Mouse (Mus musculus): Measurements from ENCODE around the gene Epb41l2. TPM values are rescaled to one million over a fixed set of nuclear protein-coding genes. Genes with fewer than 3 reads are reported as not detected.

Gene Epb41l2
- polyA plus RNA-seq, 1 experiment from 2014 or later: 25.6 TPM

DNA sequence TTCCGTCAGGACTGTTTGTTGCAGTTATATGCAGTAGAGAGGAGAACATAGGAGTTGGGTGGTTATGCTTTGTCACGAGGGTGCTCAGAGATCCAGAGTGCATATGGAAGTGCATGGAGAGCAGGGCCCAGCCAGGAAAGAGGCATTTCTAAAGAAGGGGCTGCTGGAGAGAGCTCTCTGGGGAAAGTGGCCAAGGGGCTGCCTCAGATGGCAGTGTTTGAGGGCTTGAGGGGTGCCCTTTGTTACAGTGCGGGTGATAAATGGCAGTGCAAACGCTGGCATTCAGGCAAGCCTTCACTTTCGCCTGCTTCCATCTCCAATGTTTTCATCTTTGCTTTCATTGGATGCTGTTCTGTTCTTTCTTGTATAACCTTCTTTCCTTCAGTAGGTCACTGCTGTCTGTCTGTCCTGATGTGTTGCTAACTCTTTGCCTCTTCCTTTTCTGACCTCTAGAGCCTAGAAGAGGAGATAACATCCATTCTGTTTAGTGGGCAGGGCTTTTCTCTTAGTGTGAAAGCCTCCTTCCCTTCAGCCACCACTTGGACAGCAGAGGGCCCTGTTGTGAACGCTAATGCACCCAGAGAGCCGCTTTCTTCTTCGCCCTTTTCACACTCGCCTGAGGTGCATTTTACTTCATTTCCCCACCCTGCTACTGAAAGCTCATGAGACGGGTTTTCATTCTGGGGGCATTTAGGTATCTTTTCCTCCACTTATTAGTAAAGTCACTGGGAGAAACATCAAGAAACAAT lies 139.9 kb downstream of the Epb41l2 start:
- Histone ChIP-seq H3K36me3 (no peaks in the 10 kb centered on the region), H3K9me3 (no peaks in the 10 kb centered on the region), H3K9ac (replicated peaks) (no peak overlapping the region), H3K27me3 (no peaks in the 10 kb centered on the region), H3K4me2 (replicated peaks) (no peak overlapping the region), H3K4me3 (replicated peaks) (no peak overlapping the region), H3K27ac (no peak overlapping the region), H3K4me1 (replicated peaks) (no peaks in the 10 kb centered on the region)
- ATAC-seq: no peak
- WGBS: 62% methylated on average over 10 of the region's 10 CpGs

DNA sequence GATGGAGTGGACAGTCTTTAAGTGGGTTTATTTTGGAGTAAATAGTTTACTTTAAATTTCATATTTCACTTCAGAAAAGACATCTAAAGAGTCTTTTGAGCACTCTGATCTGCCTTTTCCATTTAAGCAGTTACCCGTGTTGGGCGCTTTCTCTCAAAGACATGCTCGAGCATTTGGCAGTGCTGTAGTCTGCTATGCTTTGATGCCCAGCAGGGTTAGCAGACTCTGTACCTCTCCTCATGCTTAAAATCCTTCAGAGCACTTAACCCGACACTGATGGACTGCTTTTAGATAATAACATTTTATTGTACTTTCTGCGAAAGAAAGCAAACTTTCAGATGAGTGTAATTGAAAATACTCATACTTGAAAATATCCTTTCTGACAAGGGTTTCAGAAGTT lies 143.7 kb downstream of the Epb41l2 start:
- Histone ChIP-seq H3K27me3 (no peaks in the 10 kb centered on the region), H3K27ac (no peak overlapping the region), H3K4me3 (replicated peaks) (no peak overlapping the region), H3K9me3 (no peaks in the 10 kb centered on the region), H3K4me1 (replicated peaks) (no peaks in the 10 kb centered on the region), H3K4me2 (replicated peaks) (no peak overlapping the region), H3K9ac (replicated peaks) (no peak overlapping the region), H3K36me3 (no peaks in the 10 kb centered on the region)
- ATAC-seq: no peak
- 84% methylated on average over 5 of the region's 5 CpGs for WGBS

GRCm38 (mm10) chr10:25513821-25514220 lies 154.2 kb downstream of the Epb41l2 start:
- ATAC-seq: no peak
- H3K36me3 ChIP-seq: peaks cover 6% of the 10 kb centered on the region; the same call in 1 of the 2 replicates
- no peak overlapping the region for H3K4me3 ChIP-seq (replicated peaks)
- 82% methylated on average over 1 of the region's 1 CpGs for WGBS
- no peaks in the 10 kb centered on the region for H3K27me3 ChIP-seq
- no peaks in the 10 kb centered on the region for H3K4me1 ChIP-seq (replicated peaks)
- no peak overlapping the region for H3K27ac ChIP-seq
- no peak overlapping the region for H3K4me2 ChIP-seq (replicated peaks)
- H3K9ac ChIP-seq (replicated peaks): no peak overlapping the region
- H3K9me3 ChIP-seq: no peaks in the 10 kb centered on the region

DNA sequence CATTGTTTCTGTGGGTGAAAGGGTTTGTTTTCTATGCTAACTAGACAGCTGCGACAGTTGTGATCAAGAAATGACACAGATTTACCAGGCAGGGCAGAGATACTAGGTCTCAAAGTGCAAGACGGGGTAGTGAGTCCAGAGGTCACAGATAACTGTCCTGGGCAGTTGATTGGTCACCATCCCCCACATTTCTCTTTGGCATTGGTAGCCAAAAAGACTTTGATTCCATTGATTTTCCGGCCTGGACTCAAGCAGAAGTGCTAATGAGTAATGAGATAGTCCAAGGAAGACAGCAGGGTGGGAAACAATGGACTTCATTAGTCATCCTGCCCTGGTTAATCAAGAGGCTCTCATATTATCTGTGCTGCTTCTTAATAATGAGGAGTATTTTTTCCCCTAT lies 160.4 kb downstream of the Epb41l2 start:
- H3K9ac ChIP-seq (replicated peaks): no peak overlapping the region
- no peak overlapping the region for H3K4me2 ChIP-seq (replicated peaks)
- peaks cover 6% of the 10 kb centered on the region; the same call in 1 of the 2 replicates for H3K36me3 ChIP-seq
- no peaks in the 10 kb centered on the region for H3K9me3 ChIP-seq
- 77% methylated on average over 3 of the region's 3 CpGs for WGBS
- no peaks in the 10 kb centered on the region for H3K4me1 ChIP-seq (replicated peaks)
- no peak overlapping the region for H3K27ac ChIP-seq
- H3K27me3 ChIP-seq: no peaks in the 10 kb centered on the region
- no peak overlapping the region for H3K4me3 ChIP-seq (replicated peaks)
- ATAC-seq: no peak

DNA sequence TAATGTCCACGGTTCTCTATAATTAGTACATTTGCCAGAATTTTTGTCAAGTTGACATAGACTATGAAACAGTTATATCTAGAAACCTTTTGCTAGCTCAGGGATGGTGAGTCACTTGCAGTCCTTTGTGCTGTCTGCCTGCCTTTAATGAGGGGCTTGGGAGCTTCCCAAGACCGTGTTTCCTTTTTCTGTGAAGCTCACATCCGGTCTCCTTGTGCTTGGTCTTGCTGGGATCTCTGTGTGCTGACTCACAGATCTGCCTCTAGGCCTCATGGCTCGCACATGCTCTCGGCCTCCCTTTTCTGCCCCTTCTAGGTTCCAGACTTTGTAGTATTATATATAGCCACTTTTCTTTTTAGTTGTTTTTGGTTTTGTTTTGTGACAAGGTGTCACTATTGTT lies 160.8 kb downstream of the Epb41l2 start:
- 86% methylated on average over 5 of the region's 5 CpGs for WGBS
- Histone ChIP-seq H3K27me3 (no peaks in the 10 kb centered on the region), H3K9ac (replicated peaks) (no peak overlapping the region), H3K36me3 (peaks cover 6% of the 10 kb centered on the region; the same call in 1 of the 2 replicates), H3K9me3 (no peaks in the 10 kb centered on the region), H3K4me3 (replicated peaks) (no peak overlapping the region), H3K4me1 (replicated peaks) (no peaks in the 10 kb centered on the region), H3K4me2 (replicated peaks) (no peak overlapping the region), H3K27ac (no peak overlapping the region)
- no peak for ATAC-seq

GRCm38 (mm10) chr10:25523727-25524126 lies 164.1 kb downstream of the Epb41l2 start:
- Histone ChIP-seq H3K36me3 (no peaks in the 10 kb centered on the region), H3K4me1 (replicated peaks) (no peaks in the 10 kb centered on the region), H3K9me3 (no peaks in the 10 kb centered on the region), H3K4me2 (replicated peaks) (no peak overlapping the region), H3K9ac (replicated peaks) (no peak overlapping the region), H3K27ac (no peak overlapping the region), H3K27me3 (no peaks in the 10 kb centered on the region), H3K4me3 (replicated peaks) (no peak overlapping the region)
- no peak for ATAC-seq
- 85% methylated on average over 8 of the region's 8 CpGs for WGBS

DNA sequence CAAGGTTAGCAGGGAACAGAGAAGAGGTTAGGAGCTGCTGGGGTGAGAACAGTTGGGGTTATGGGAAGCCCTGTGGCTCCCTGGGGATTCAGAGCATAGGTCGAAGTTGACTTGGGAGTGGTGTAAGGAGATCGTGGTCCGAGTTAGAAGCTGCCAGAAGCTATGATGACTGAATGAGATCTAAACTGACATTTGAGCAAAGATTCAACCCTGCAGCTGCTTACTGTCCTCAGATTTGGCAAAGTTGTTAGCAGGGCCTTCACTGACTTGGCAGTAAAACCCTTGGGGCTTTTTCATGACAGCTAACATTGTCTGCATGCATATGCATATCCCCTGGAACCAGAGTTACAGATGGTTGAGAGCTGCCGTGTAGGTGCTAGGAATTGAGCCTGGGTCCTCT lies 166.6 kb downstream of the Epb41l2 start:
- Histone ChIP-seq H3K4me1 (replicated peaks) (no peaks in the 10 kb centered on the region), H3K27me3 (no peaks in the 10 kb centered on the region), H3K9ac (replicated peaks) (no peak overlapping the region), H3K4me2 (replicated peaks) (no peak overlapping the region), H3K9me3 (no peaks in the 10 kb centered on the region), H3K36me3 (no peaks in the 10 kb centered on the region), H3K27ac (no peak overlapping the region), H3K4me3 (replicated peaks) (no peak overlapping the region)
- 84% methylated on average over 4 of the region's 4 CpGs for WGBS
- no peak for ATAC-seq

- Histone ChIP-seq H3K9me3 (no peaks in the 10 kb centered on the region), H3K36me3 (no peaks in the 10 kb centered on the region), H3K27me3 (no peaks in the 10 kb centered on the region), H3K9ac (replicated peaks) (no peak overlapping the region), H3K4me1 (replicated peaks) (no peaks in the 10 kb centered on the region), H3K4me3 (replicated peaks) (no peak overlapping the region), H3K27ac (no peak overlapping the region), H3K4me2 (replicated peaks) (no peak overlapping the region)
- 92% methylated on average over 4 of the region's 4 CpGs for WGBS
- no peak for ATAC-seq
Measured at GRCm38 (mm10) chr10:25526622-25527021, 167.0 kb downstream of the Epb41l2 start.

DNA sequence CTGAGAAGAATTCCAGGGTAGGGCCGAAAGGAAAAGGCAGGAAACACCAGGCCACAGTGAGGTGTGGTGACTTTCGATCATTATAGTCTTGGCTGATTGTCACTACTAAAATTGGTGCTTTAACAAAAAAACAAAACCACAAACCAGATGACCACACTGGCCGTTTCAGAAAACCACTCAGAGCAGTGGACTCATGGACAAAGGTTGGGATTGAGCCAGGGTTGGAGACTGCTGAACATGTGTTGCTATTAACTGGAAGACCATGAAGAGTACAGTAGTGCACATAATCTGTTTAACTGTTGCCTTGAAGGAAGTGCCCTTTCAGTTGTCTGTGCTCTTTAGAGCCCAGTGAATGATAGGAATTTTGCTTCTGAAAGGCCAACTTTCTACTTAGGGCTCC lies 167.5 kb downstream of the Epb41l2 start:
- Histone ChIP-seq H3K9me3 (no peaks in the 10 kb centered on the region), H3K4me3 (replicated peaks) (no peak overlapping the region), H3K27ac (no peak overlapping the region), H3K4me1 (replicated peaks) (no peaks in the 10 kb centered on the region), H3K4me2 (replicated peaks) (no peak overlapping the region), H3K9ac (replicated peaks) (no peak overlapping the region), H3K36me3 (no peaks in the 10 kb centered on the region), H3K27me3 (no peaks in the 10 kb centered on the region)
- ATAC-seq: no peak
- WGBS: 86% methylated on average over 3 of the region's 3 CpGs

DNA sequence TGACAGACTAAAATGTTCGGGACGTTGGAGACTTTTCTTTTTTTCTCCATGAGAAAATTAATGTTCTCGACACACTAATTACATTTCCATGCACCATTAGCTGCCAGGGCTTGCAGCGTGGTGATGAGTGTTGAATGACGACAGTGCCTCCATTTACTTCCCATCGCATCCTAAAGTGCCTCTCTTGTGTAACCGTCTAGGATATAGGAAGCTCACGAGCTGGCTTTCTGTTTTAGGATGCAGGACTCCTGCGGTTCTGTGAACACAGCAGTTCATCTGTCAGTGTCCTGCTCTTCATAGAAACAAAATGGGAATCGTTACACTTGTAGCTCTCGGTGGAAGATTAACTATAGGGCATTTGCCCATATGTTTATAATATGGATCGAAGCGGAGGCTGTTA lies 171.7 kb downstream of the Epb41l2 start:
- H3K27ac ChIP-seq: no peak overlapping the region
- 85% methylated on average over 13 of the region's 13 CpGs for WGBS
- no peaks in the 10 kb centered on the region for H3K36me3 ChIP-seq
- no peak for ATAC-seq
- H3K9ac ChIP-seq (replicated peaks): no peak overlapping the region
- H3K27me3 ChIP-seq: no peaks in the 10 kb centered on the region
- no peaks in the 10 kb centered on the region for H3K9me3 ChIP-seq
- H3K4me1 ChIP-seq (replicated peaks): no peaks in the 10 kb centered on the region
- H3K4me2 ChIP-seq (replicated peaks): no peak overlapping the region
- H3K4me3 ChIP-seq (replicated peaks): no peak overlapping the region

DNA sequence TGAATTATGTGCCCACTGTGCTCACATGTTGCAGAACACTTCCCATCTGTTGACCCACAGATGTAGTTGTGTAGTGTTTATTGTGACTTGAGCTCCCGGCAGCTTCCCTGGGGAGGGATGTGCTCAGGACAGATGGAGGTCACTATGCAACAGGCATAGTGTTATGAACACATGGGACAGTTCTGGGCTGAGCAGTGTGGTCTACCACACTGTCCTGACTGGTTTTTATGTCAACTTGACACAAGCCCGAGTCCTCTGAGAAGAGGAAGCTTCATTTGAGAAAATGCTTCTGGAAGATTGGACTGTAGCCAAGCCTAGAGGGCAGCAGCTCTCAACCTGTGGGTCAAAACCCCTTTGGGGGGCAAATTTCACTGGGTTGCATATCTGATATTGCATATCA lies 173.5 kb downstream of the Epb41l2 start:
- Histone ChIP-seq H3K9me3 (no peaks in the 10 kb centered on the region), H3K9ac (replicated peaks) (no peak overlapping the region), H3K27me3 (no peaks in the 10 kb centered on the region), H3K4me1 (replicated peaks) (no peaks in the 10 kb centered on the region), H3K27ac (no peak overlapping the region), H3K4me3 (replicated peaks) (no peak overlapping the region), H3K36me3 (no peaks in the 10 kb centered on the region), H3K4me2 (replicated peaks) (no peak overlapping the region)
- no peak for ATAC-seq
- 87% methylated on average over 2 of the region's 2 CpGs for WGBS

- H3K27ac ChIP-seq: no peak overlapping the region
- H3K36me3 ChIP-seq: no peaks in the 10 kb centered on the region
- H3K4me2 ChIP-seq (replicated peaks): no peak overlapping the region
- 91% methylated on average over 9 of the region's 9 CpGs for WGBS
- H3K9me3 ChIP-seq: no peaks in the 10 kb centered on the region
- no peak for ATAC-seq
- H3K4me1 ChIP-seq (replicated peaks): no peaks in the 10 kb centered on the region
- H3K9ac ChIP-seq (replicated peaks): no peak overlapping the region
- no peak overlapping the region for H3K4me3 ChIP-seq (replicated peaks)
- H3K27me3 ChIP-seq: no peaks in the 10 kb centered on the region
Measured at GRCm38 (mm10) chr10:25533513-25534246, 174.1 kb downstream of the Epb41l2 start.
